Mouse (Mus musculus) ES-E14 (cell line): ENCODE measurements around the gene Samd7. TPM values are rescaled to one million over a fixed set of nuclear protein-coding genes. Genes with fewer than 3 reads are reported as not detected.

Experiments used
- DNase-seq: peaks from one replicate; pipeline ENCODE4 v3.0.0-alpha.2; 2013; ENCODE audit warnings: low read depth, low spot score
- H3K27ac ChIP-seq: 2 replicates; pipeline ENCODE4 v1.5.1; 2012; ENCODE audit warnings: low read depth, mild to moderate bottlenecking, low read length, moderate library complexity, mixed read lengths; ENCODE audit not compliant: poor library complexity, insufficient read depth, severe bottlenecking
- H3K36me3 ChIP-seq: 2 replicates; pipeline ENCODE4 v1.6.1; 2012; ENCODE audit warnings: mild to moderate bottlenecking, low read length, moderate library complexity, mixed read lengths; ENCODE audit not compliant: control insufficient read depth, poor library complexity, insufficient read depth, severe bottlenecking
- H3K4me1 ChIP-seq, 2 experiments: fragments of 150-350 bp in 1 of 2; sonication (generic) in 1 of 2; 2 replicates each; pipeline ENCODE4 v1.6.1; 2012; ENCODE audit warnings: low read length in 2 of 2, mild to moderate bottlenecking in 1 of 2, mixed read lengths in 1 of 2; ENCODE audit not compliant: control insufficient read depth in 2 of 2, insufficient read depth in 2 of 2, poor library complexity in 1 of 2
- H3K4me3 ChIP-seq, 2 experiments: fragments of 150-350 bp in 1 of 2; sonication (generic) in 1 of 2; 2 replicates each; pipeline ENCODE4 v1.5.1; 2012; ENCODE audit warnings: low read length in 2 of 2, low read depth in 1 of 2, mild to moderate bottlenecking in 1 of 2, mixed read lengths in 1 of 2; ENCODE audit not compliant: insufficient read depth in 1 of 2, poor library complexity in 1 of 2, severe bottlenecking in 1 of 2
- H3K9ac ChIP-seq: 2 replicates; pipeline ENCODE4 v1.6.1; 2012; ENCODE audit warnings: low read depth, mild to moderate bottlenecking, low read length, mixed read lengths; ENCODE audit not compliant: poor library complexity, insufficient read depth, severe bottlenecking
- H3K9me3 ChIP-seq: fragments of 150-350 bp; sonication (generic); 2 replicates; pipeline ENCODE4 v1.6.1; 2012; ENCODE audit warnings: low read depth, mild to moderate bottlenecking, low read length; ENCODE audit not compliant: control insufficient read depth, insufficient read depth
- CHD2 ChIP-seq: IDR thresholded peaks from 2 replicates; pipeline ENCODE4 v1.6.1; 2014; ENCODE audit warnings: mild to moderate bottlenecking, low read depth, low read length, inconsistent platforms
- HCFC1 ChIP-seq: IDR thresholded peaks from 2 replicates; pipeline ENCODE4 v1.6.1; 2012; ENCODE audit warnings: low read length, inconsistent platforms, borderline replicate concordance; ENCODE audit not compliant: insufficient read depth
- MAFK ChIP-seq: IDR thresholded peaks from 2 replicates; pipeline ENCODE4 v1.6.1; 2014; ENCODE audit warnings: mild to moderate bottlenecking, low read depth, low read length, inconsistent platforms; ENCODE audit not compliant: insufficient read depth
- ZC3H11A ChIP-seq: IDR thresholded peaks from 2 replicates; pipeline ENCODE4 v1.6.1; 2012; ENCODE audit warnings: low read depth, mild to moderate bottlenecking, inconsistent platforms, low read length, borderline replicate concordance
- ZNF384 ChIP-seq: IDR thresholded peaks from 2 replicates; pipeline ENCODE4 v1.6.1; 2012; ENCODE audit warnings: low read depth, low read length, inconsistent platforms
- in situ Hi-C, 2 experiments: fragments of 600-800 bp; cut with MboI; formaldehyde crosslinking; loops; one replicate each; pipeline ENCODE4 v1.15.1; 2025; ENCODE audit warnings: low sequenced_read_pairs in 2 of 2, inconsistent platforms in 1 of 2; ENCODE audit not compliant: unreplicated experiment in 2 of 2
- total RNA-seq: library from RNA; depleted of rRNA; stranded (reverse); fragments of 300-350 nt; gene quantifications from 2 replicates; pipeline ENCODE4 v1.2.3, GENCODE M21; 2012

The Samd7 gene
- total RNA-seq, 1 experiment: 0.49 TPM

- in situ Hi-C loops: no loop called here
- no peak for DNase-seq
- no peak overlapping the region for H3K4me3 ChIP-seq
Measured at GRCm38 (mm10) chr3:30736809-30737208, 9.3 kb upstream of the Samd7 start.

GRCm38 (mm10) chr3:30741306-30741705, 4.8 kb upstream of the Samd7 start:
- no peak overlapping the region for H3K27ac ChIP-seq
- H3K4me1 ChIP-seq: no peaks in the 10 kb centered on the region
- TF ChIP-seq CHD2 (no peak), HCFC1 (no peak), ZC3H11A (no peak), MAFK (no peak)
- H3K9ac ChIP-seq: no peak overlapping the region
- no peaks in the 10 kb centered on the region for H3K9me3 ChIP-seq
- H3K4me3 ChIP-seq: no peak overlapping the region
- in situ Hi-C loops: no loop called here
- no peaks in the 10 kb centered on the region for H3K36me3 ChIP-seq
- DNase-seq: no peak

More at GRCm38 (mm10) chr3:30736809-30737208, 9.3 kb upstream of the Samd7 start:
- H3K9ac ChIP-seq: no peak overlapping the region
- TF ChIP-seq ZC3H11A: no peak
- TF ChIP-seq HCFC1: no peak
- no peak for TF ChIP-seq CHD2
- TF ChIP-seq ZNF384: no peak
- no peak for TF ChIP-seq MAFK
- no peak overlapping the region for H3K27ac ChIP-seq
- no peaks in the 10 kb centered on the region for H3K4me1 ChIP-seq
- H3K36me3 ChIP-seq: no peaks in the 10 kb centered on the region
- no peaks in the 10 kb centered on the region for H3K9me3 ChIP-seq

- Histone ChIP-seq H3K4me3 (no peak overlapping the region), H3K36me3 (no peaks in the 10 kb centered on the region), H3K27ac (no peak overlapping the region), H3K4me1 (no peaks in the 10 kb centered on the region), H3K9ac (no peak overlapping the region), H3K9me3 (no peaks in the 10 kb centered on the region)
- DNase-seq: no peak
- TF ChIP-seq ZNF384: no peak
- TF ChIP-seq ZC3H11A: no peak
- no peak for TF ChIP-seq HCFC1
- no peak for TF ChIP-seq CHD2
- no peak for TF ChIP-seq MAFK
- in situ Hi-C loops: no loop called here
Measured at GRCm38 (mm10) chr3:30742891-30743290, 3.2 kb upstream of the Samd7 start.

GRCm38 (mm10) chr3:30748316-30748715, 2.2 kb downstream of the Samd7 start:
- Histone ChIP-seq H3K36me3 (no peaks in the 10 kb centered on the region), H3K4me3 (no peak overlapping the region), H3K4me1 (no peaks in the 10 kb centered on the region), H3K9me3 (no peaks in the 10 kb centered on the region), H3K27ac (no peak overlapping the region), H3K9ac (no peak overlapping the region)
- no peak for DNase-seq
- in situ Hi-C loops: no loop called here
- TF ChIP-seq HCFC1 (no peak), ZC3H11A (no peak), MAFK (no peak), CHD2 (no peak)

GRCm38 (mm10) chr3:30754696-30755095, 8.6 kb downstream of the Samd7 start:
- DNase-seq: no peak
- no peaks in the 10 kb centered on the region for H3K9me3 ChIP-seq
- H3K4me1 ChIP-seq: no peaks in the 10 kb centered on the region
- no peak overlapping the region for H3K9ac ChIP-seq
- no peak for TF ChIP-seq HCFC1
- no peaks in the 10 kb centered on the region for H3K36me3 ChIP-seq
- H3K27ac ChIP-seq: no peak overlapping the region
- no peak overlapping the region for H3K4me3 ChIP-seq
- in situ Hi-C loops: no loop called here
